Mouse (Mus musculus): ENCODE measurements around the gene Nelfa. TPM values are rescaled to one million over a fixed set of nuclear protein-coding genes. Genes with fewer than 3 reads are reported as not detected.
A peak's percentile ranks its signal among the peaks of the same experiment; 100 is the strongest.

Gene Nelfa
- polyA plus RNA-seq, 1 experiment from 2014 or later = 49.9 TPM

DNA sequence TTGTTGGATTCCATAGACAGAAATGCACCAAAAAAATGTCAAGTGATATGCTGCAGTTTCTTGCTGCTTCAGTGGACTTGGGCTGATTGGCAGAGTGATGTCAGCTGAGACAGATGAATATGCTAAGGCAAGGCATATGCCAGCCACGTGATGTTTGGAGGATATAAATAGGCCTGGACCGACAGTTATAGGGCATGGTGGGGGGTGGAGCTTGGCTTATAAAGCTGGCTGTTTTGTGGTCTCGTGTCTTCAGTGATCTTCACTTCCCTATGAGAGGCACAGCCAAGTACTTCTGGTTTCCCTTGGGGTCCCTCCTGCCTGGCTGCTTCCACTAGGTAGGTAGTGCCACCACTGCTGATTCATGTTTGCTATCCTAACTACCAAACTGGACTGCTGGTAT is 2.2 kb upstream of the Nelfa start:
- Histone ChIP-seq H3K27ac (no peak overlapping the region), H3K4me1 (replicated peaks) (peaks cover 28% of the 10 kb centered on the region), H3K9me3 (0 out of 2 replicates have a peak, but pooled peaks cover 6% of the 10 kb centered on the region), H3K36me3 (0 out of 2 replicates have a peak, but pooled peaks cover 3% of the 10 kb centered on the region), H3K9ac (replicated peaks) (no peak overlapping the region), H3K4me2 (replicated peaks) (no peak overlapping the region), H3K4me3 (replicated peaks) (no peak overlapping the region), H3K27me3 (no peaks in the 10 kb centered on the region)
- no peak for ATAC-seq
- 90% methylated on average over 3 of the region's 3 CpGs for WGBS

- Histone ChIP-seq H3K27me3 (no peaks in the 10 kb centered on the region), H3K4me1 (replicated peaks) (peaks cover 30% of the 10 kb centered on the region), H3K9me3 (0 out of 2 replicates have a peak, but pooled peaks cover 6% of the 10 kb centered on the region), H3K4me2 (replicated peaks) (peak overlapping the region; percentile 67), H3K4me3 (replicated peaks) (peak overlapping the region; percentile 90), H3K27ac (no peak overlapping the region), H3K36me3 (peaks cover 6% of the 10 kb centered on the region; the same call in 1 of the 2 replicates), H3K9ac (replicated peaks) (peak overlapping the region; percentile 64; the same call in 1 of the 2 replicates)
- ATAC-seq = no peak
- WGBS = 98% methylated on average over 2 of the region's 2 CpGs
These were observed 1.0 kb upstream of the Nelfa start for GRCm38 (mm10) chr5:33937230-33937629.

- H3K27ac ChIP-seq = peak overlapping the region; percentile 93
- ATAC-seq = no peak; the same call in 1 of the 2 replicates
- H3K4me2 ChIP-seq (replicated peaks) = peak overlapping the region; percentile 64
- peaks cover 12% of the 10 kb centered on the region; the same call in 1 of the 2 replicates for H3K36me3 ChIP-seq
- peak overlapping the region; percentile 90 for H3K4me3 ChIP-seq (replicated peaks)
- H3K4me1 ChIP-seq (replicated peaks) = peaks cover 30% of the 10 kb centered on the region
- H3K9me3 ChIP-seq = 0 out of 2 replicates have a peak, but pooled peaks cover 4% of the 10 kb centered on the region
- H3K9ac ChIP-seq (replicated peaks) = peak overlapping the region; percentile 93
- no peaks in the 10 kb centered on the region for H3K27me3 ChIP-seq
- whole genome bisulfite sequencing = 1% methylated on average over 34 of the region's 39 CpGs
These were observed 507 bp downstream of the Nelfa start for GRCm38 (mm10) chr5:33935700-33936111.

DNA sequence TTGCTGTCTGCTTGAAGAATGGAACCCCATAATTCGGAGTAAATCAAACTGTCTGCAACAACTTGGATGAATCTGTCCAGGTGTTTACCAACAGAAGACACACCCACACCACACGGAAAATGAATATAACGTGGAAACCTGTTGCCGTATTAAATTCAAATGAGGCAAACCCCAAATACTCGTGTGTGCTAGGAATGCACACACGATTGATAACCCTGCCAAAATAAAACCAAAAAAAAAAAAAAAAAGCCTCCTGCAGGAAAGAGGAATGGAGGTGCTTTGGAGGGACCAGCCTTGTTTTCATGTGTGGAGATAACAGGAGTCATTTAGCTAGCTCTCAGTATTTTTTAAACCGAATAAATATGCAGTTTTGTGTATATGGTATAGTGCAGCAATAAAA is 1.3 kb downstream of the Nelfa start:
- H3K27me3 ChIP-seq = no peaks in the 10 kb centered on the region
- WGBS = 87% methylated on average over 7 of the region's 7 CpGs
- peaks cover 16% of the 10 kb centered on the region for H3K36me3 ChIP-seq
- H3K9ac ChIP-seq (replicated peaks) = peak overlapping the region; percentile 93
- H3K9me3 ChIP-seq = 0 out of 2 replicates have a peak, but pooled peaks cover 4% of the 10 kb centered on the region
- no peak overlapping the region for H3K27ac ChIP-seq
- H3K4me2 ChIP-seq (replicated peaks) = peak overlapping the region; percentile 64
- no peak for ATAC-seq
- peak overlapping the region; percentile 90 for H3K4me3 ChIP-seq (replicated peaks)
- peaks cover 30% of the 10 kb centered on the region for H3K4me1 ChIP-seq (replicated peaks)

DNA sequence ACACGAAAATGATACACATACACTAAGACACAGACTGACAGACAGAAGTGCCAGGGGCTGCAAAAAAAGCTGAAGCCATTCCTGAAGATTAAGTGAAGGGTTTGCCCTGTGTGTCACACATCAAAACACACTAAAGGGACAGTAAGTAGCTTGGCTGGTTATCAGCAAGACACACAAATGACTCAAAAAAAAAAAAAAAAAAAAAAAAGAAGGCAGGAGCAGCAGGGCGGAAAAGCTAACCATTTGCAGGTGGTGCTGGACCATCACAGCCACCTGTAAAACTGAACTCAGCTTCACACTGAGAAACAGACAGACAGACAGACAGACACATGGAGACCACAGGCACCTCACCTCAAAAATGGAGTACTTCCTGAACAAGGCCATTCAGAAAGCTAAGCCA is 2.1 kb downstream of the Nelfa start:
- H3K27me3 ChIP-seq = no peaks in the 10 kb centered on the region
- no peak for ATAC-seq
- no peaks in the 10 kb centered on the region for H3K9me3 ChIP-seq
- H3K27ac ChIP-seq = no peak overlapping the region
- no peak overlapping the region for H3K9ac ChIP-seq (replicated peaks)
- H3K36me3 ChIP-seq = peaks cover 23% of the 10 kb centered on the region
- peaks cover 30% of the 10 kb centered on the region for H3K4me1 ChIP-seq (replicated peaks)
- peak overlapping the region; percentile 64 for H3K4me2 ChIP-seq (replicated peaks)
- WGBS = 92% methylated on average over 2 of the region's 2 CpGs
- peak overlapping the region; percentile 90; the same call in 1 of the 2 replicates for H3K4me3 ChIP-seq (replicated peaks)

DNA sequence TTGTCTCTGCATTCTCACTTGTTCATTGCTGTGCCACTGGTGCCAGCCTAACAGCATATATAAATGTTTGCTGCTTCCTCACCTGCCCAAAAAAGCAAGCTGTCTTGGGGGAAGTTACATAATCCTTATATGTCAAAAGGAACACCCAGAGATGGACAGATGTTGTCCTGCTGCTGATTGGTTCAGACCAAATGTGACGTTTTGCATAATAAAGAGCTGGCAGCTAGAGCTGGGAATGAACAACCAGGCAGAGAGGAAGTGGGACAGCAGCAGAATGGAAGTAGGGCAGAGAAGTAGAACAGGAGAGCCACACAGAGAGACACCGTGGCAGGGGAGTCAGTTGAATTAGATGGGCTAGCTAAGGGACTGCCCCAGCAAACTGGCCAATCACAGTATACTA is 3.8 kb downstream of the Nelfa start:
- no peak overlapping the region for H3K4me2 ChIP-seq (replicated peaks)
- peaks cover 30% of the 10 kb centered on the region for H3K4me1 ChIP-seq (replicated peaks)
- no peak overlapping the region for H3K4me3 ChIP-seq (replicated peaks)
- H3K27me3 ChIP-seq = no peaks in the 10 kb centered on the region
- no peak overlapping the region for H3K27ac ChIP-seq
- peaks cover 32% of the 10 kb centered on the region for H3K36me3 ChIP-seq
- H3K9me3 ChIP-seq = no peaks in the 10 kb centered on the region
- ATAC-seq = no peak
- WGBS = 83% methylated on average over 2 of the region's 2 CpGs
- no peak overlapping the region for H3K9ac ChIP-seq (replicated peaks)

DNA sequence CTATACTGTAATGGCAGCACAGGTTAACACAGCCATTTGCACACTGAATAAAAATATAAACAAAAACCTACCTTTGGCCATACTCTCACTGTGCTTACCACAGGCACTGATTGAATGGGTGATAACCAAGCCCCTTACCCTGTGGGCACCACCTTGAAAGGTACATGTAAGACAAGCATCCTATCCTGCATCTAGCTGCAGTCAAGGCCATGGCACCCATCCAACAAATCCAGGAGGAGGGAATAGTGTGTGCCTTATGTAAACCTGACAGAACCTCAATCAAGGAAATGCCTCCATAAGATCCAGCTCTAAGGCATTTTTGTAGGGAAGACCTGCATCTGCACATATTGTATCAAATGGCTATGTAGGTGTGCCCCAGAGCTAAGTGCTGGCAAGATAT is 10.0 kb downstream of the Nelfa start:
- Histone ChIP-seq H3K27ac (no peak overlapping the region), H3K36me3 (peaks cover 43% of the 10 kb centered on the region)

DNA sequence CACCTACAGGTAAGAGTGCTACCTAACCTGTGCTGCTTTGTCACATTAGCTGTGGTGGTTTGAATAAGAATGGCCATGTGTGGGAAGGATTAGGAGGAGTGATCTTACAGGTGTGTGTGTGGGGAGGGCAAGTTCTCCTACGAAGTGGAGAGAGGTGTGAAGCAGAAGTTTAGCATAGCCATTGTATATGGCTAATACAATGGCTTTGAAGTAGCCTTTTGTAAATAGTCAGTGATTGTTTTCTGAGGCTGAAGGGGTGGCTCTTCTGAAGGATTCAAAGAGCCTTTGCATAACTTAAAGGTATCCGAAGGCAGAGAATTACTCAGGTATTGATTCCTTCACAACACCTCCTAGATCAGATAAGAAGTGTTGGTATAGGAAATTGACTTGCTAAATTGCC is 13.6 kb downstream of the Nelfa start:
- H3K9me3 ChIP-seq = 0 out of 2 replicates have a peak, but pooled peaks cover 2% of the 10 kb centered on the region
- peaks cover 49% of the 10 kb centered on the region for H3K36me3 ChIP-seq
- H3K4me1 ChIP-seq (replicated peaks) = no peaks in the 10 kb centered on the region; the same call in 1 of the 2 replicates
- no peak overlapping the region for H3K4me3 ChIP-seq (replicated peaks)
- H3K9ac ChIP-seq (replicated peaks) = no peak overlapping the region
- no peak overlapping the region for H3K4me2 ChIP-seq (replicated peaks)
- WGBS = 29% methylated on average over 2 of the region's 2 CpGs
- no peak for ATAC-seq
- no peak overlapping the region for H3K27ac ChIP-seq
- no peaks in the 10 kb centered on the region for H3K27me3 ChIP-seq

More for the DNA sequence above, 10.0 kb downstream of the Nelfa start:
- Histone ChIP-seq H3K9ac (replicated peaks) (no peak overlapping the region), H3K4me1 (replicated peaks) (no peaks in the 10 kb centered on the region; the same call in 1 of the 2 replicates), H3K4me3 (replicated peaks) (no peak overlapping the region), H3K9me3 (0 out of 2 replicates have a peak, but pooled peaks cover 2% of the 10 kb centered on the region), H3K4me2 (replicated peaks) (no peak overlapping the region), H3K27me3 (no peaks in the 10 kb centered on the region)
- no peak for ATAC-seq

GRCm38 (mm10) chr5:33921486-33922235 is 14.6 kb downstream of the Nelfa start:
- H3K36me3 ChIP-seq = peaks cover 52% of the 10 kb centered on the region
- H3K9me3 ChIP-seq = 0 out of 2 replicates have a peak, but pooled peaks cover 2% of the 10 kb centered on the region
- H3K9ac ChIP-seq (replicated peaks) = no peak overlapping the region
- no peaks in the 10 kb centered on the region for H3K27me3 ChIP-seq
- H3K27ac ChIP-seq = no peak overlapping the region
- H3K4me3 ChIP-seq (replicated peaks) = no peak overlapping the region
- 89% methylated on average over 7 of the region's 7 CpGs for WGBS
- no peak for ATAC-seq
- no peak overlapping the region for H3K4me2 ChIP-seq (replicated peaks)
- H3K4me1 ChIP-seq (replicated peaks) = no peaks in the 10 kb centered on the region; the same call in 1 of the 2 replicates

GRCm38 (mm10) chr5:33920924-33921323 is 15.3 kb downstream of the Nelfa start:
- Histone ChIP-seq H3K4me2 (replicated peaks) (no peak overlapping the region), H3K4me1 (replicated peaks) (no peaks in the 10 kb centered on the region; the same call in 1 of the 2 replicates), H3K36me3 (peaks cover 52% of the 10 kb centered on the region), H3K4me3 (replicated peaks) (no peak overlapping the region), H3K27me3 (no peaks in the 10 kb centered on the region), H3K9ac (replicated peaks) (no peak overlapping the region), H3K27ac (no peak overlapping the region), H3K9me3 (peaks cover 2% of the 10 kb centered on the region; the same call in 1 of the 2 replicates)
- no peak for ATAC-seq
- 93% methylated on average over 4 of the region's 4 CpGs for WGBS

GRCm38 (mm10) chr5:33920037-33920436 is 16.2 kb downstream of the Nelfa start:
- H3K36me3 ChIP-seq = peaks cover 60% of the 10 kb centered on the region
- peaks cover 4% of the 10 kb centered on the region; the same call in 1 of the 2 replicates for H3K9me3 ChIP-seq
- H3K9ac ChIP-seq (replicated peaks) = no peak overlapping the region
- H3K27me3 ChIP-seq = no peaks in the 10 kb centered on the region
- H3K4me3 ChIP-seq (replicated peaks) = no peak overlapping the region
- H3K27ac ChIP-seq = no peak overlapping the region
- no peak for ATAC-seq
- no peaks in the 10 kb centered on the region; the same call in 1 of the 2 replicates for H3K4me1 ChIP-seq (replicated peaks)
- WGBS = 96% methylated on average over 2 of the region's 2 CpGs
- H3K4me2 ChIP-seq (replicated peaks) = no peak overlapping the region

DNA sequence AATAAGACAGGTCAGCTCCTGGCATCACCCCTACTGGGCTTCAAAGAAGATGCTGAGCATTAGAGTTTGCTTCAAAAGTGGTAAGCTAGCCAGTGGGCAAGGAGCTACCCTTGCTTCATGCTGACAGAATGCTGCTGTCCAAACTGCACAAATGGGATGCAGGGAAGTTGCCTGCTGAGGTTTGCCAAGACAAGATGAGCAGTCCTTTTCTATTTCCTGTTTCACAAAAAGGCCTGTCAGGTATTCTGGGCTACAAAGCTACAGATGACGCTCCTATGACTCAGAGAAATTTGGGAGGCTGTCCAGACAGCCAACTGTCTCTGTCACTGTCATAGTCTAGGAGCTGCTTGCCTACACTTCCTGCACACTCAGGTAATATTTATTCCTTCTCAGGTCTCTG is 16.7 kb downstream of the Nelfa start:
- peaks cover 4% of the 10 kb centered on the region; the same call in 1 of the 2 replicates for H3K9me3 ChIP-seq
- no peak overlapping the region for H3K4me3 ChIP-seq (replicated peaks)
- no peak overlapping the region for H3K27ac ChIP-seq
- no peaks in the 10 kb centered on the region; the same call in 1 of the 2 replicates for H3K4me1 ChIP-seq (replicated peaks)
- no peak overlapping the region for H3K4me2 ChIP-seq (replicated peaks)
- H3K36me3 ChIP-seq = peaks cover 60% of the 10 kb centered on the region
- H3K27me3 ChIP-seq = no peaks in the 10 kb centered on the region
- H3K9ac ChIP-seq (replicated peaks) = no peak overlapping the region
- no peak for ATAC-seq
- WGBS = 94% methylated on average over 1 of the region's 1 CpGs
